Mouse (Mus musculus) heart, embryonic 16.5 days (tissue): Measurements from ENCODE around the gene Lpcat3. TPM values are rescaled to one million over a fixed set of nuclear protein-coding genes. Genes with fewer than 3 reads are reported as not detected.

Experiments used
- ATAC-seq: fragments of 200-750 bp; cut with Nextera tagmentation; replicated peaks from 2 replicates; pipeline ENCODE4 v1.8.0; 2017; ENCODE audit warnings: moderate number of reproducible peaks; ENCODE audit not compliant: insufficient read depth, low FRiP score; ENCODE audit errors: extremely low read depth
- H3K27ac ChIP-seq: fragments of 300-500 bp; sonication (generic); 2 replicates; pipeline ENCODE4 v1.5.1; 2014; ENCODE audit warnings: mild to moderate bottlenecking, low read length, control low read depth, moderate library complexity
- H3K27me3 ChIP-seq: fragments of 300-500 bp; sonication (generic); 2 replicates; pipeline ENCODE4 v1.6.1; 2014; ENCODE audit warnings: low read length, mixed read lengths; ENCODE audit not compliant: control insufficient read depth, insufficient read depth
- H3K36me3 ChIP-seq: fragments of 300-500 bp; sonication (generic); 2 replicates; pipeline ENCODE4 v1.6.1; 2014; ENCODE audit not compliant: control insufficient read depth, insufficient read depth
- H3K4me1 ChIP-seq: fragments of 300-500 bp; sonication (generic); 2 replicates; pipeline ENCODE4 v1.6.1; 2014; ENCODE audit warnings: low read length, mixed read lengths; ENCODE audit not compliant: control insufficient read depth, insufficient read depth
- H3K4me2 ChIP-seq: fragments of 300-500 bp; sonication (generic); 2 replicates; pipeline ENCODE4 v1.6.1; 2014; ENCODE audit warnings: low read depth, mild to moderate bottlenecking, control low read depth, low read length
- H3K4me3 ChIP-seq: fragments of 300-500 bp; sonication (generic); 2 replicates; pipeline ENCODE4 v1.5.1; 2014; ENCODE audit warnings: mild to moderate bottlenecking, control low read depth, low read length
- H3K9ac ChIP-seq: fragments of 300-500 bp; sonication (generic); 2 replicates; pipeline ENCODE4 v1.6.1; 2014; ENCODE audit warnings: low read length, control low read depth
- H3K9me3 ChIP-seq: fragments of 300-500 bp; sonication (generic); replicated peaks from 2 replicates; pipeline ENCODE4 v1.6.1; 2016; ENCODE audit warnings: low read length; ENCODE audit not compliant: control insufficient read depth
- WGBS: fragments of 180-500 bp; shearing (Covaris S2); extraction: QIAGEN DNeasy Blood & Tissue Kit; methylation state at CpG from one replicate; pipeline ENCODE4 v1.1.7; 2014; 5-methylcytosine and 5-hydroxymethylcytosine counted together
- polyA plus RNA-seq: library from polyadenylated mRNA; unstranded; fragments of >200 nt; fragmentation: Nextera tagmentation; extraction: Ambion mirVana; gene quantifications from 2 replicates; pipeline ENCODE4 v1.2.1, GENCODE M21; 2015

Gene Lpcat3
- polyA plus RNA-seq, 1 experiment from 2014 or later: 54.2 TPM

DNA sequence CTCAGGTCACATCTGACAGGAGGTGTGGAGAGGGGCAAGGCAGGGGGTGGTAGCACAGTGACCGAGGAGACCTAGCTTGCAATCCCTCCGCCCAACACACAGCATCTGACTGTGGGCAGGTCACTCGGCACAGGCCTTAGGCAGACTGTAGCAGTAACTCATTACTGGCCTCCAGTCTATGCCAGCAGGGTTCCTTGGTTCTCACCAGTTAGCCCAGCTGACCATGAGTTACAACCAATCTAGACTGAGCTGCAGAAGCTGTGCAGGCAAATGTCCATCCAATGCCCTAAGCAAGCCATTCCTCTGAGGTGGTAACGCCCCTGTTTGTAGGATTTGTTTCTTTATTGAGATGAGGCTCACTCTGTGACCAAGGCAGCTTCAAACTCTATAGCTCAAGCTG lies 36.5 kb downstream of the Lpcat3 start:
- Histone ChIP-seq H3K4me2 (no peak overlapping the region), H3K4me3 (no peak overlapping the region), H3K27me3 (no peaks in the 10 kb centered on the region), H3K27ac (no peak overlapping the region), H3K36me3 (peaks cover 18% of the 10 kb centered on the region), H3K9ac (no peak overlapping the region), H3K4me1 (peaks cover 14% of the 10 kb centered on the region), H3K9me3 (no peaks in the 10 kb centered on the region)
- 87% methylated on average over 4 of the region's 4 CpGs for WGBS
- no peak for ATAC-seq

DNA sequence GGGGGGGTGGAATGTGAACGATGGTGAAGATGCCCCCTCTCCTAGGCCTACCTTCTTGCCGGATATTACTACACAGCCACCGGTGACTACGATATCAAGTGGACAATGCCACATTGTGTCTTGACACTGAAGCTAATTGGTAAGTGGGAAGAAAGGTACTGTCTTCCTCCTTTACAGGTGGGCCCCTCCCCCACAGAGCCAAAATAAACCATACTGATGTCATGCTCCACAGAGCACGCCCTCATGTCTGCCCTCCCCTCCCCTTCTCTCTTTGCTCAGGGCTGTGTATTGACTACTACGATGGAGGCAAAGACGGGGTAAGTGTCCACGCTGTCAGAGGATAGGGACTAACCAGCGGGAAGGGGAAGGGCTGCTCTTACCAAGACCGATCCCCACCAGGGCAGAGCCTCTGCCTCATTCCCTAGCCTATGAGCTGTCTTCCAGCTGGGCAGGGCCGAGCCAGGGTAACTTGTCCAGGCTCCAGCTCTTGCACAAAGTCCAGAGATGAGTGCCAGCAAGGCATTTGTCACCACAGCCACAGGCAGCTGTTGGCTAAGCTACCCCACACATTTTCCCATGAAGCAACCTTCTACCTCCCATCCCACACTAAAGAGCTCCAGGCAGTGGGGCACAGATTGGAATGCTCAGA lies 37.3 kb downstream of the Lpcat3 start:
- WGBS: 76% methylated on average over 11 of the region's 11 CpGs
- Histone ChIP-seq H3K9me3 (no peaks in the 10 kb centered on the region), H3K9ac (no peak overlapping the region; the same call in 1 of the 2 replicates), H3K4me1 (peaks cover 9% of the 10 kb centered on the region), H3K4me2 (no peak overlapping the region), H3K27ac (peak overlapping the region; percentile 55), H3K4me3 (no peak overlapping the region), H3K36me3 (peaks cover 26% of the 10 kb centered on the region), H3K27me3 (no peaks in the 10 kb centered on the region)
- peak; percentile 23; the same call in 1 of the 2 replicates for ATAC-seq

DNA sequence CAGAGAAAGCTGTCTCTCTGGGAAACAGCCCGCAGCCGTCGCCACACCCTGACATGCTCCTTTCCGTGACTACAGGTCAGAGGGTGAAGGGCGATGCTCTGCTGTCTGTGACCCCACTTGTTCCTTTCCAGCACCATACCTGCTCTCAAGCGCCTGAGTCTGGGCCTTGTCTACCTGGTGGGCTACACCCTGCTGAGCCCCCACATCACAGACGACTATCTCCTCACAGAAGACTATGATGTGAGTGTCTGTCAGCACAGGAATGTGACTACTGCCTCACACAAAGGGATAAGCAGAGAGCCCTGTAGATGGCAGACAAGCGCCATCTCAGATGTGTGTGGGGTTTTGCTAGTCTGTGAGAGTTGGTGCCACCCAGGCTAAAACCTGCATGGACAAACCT lies 38.5 kb downstream of the Lpcat3 start:
- Histone ChIP-seq H3K9me3 (no peaks in the 10 kb centered on the region), H3K27me3 (no peaks in the 10 kb centered on the region), H3K27ac (no peak overlapping the region), H3K9ac (no peak overlapping the region), H3K4me3 (no peak overlapping the region), H3K36me3 (peaks cover 31% of the 10 kb centered on the region), H3K4me2 (no peak overlapping the region), H3K4me1 (peaks cover 9% of the 10 kb centered on the region)
- no peak for ATAC-seq
- WGBS: 73% methylated on average over 8 of the region's 8 CpGs

DNA sequence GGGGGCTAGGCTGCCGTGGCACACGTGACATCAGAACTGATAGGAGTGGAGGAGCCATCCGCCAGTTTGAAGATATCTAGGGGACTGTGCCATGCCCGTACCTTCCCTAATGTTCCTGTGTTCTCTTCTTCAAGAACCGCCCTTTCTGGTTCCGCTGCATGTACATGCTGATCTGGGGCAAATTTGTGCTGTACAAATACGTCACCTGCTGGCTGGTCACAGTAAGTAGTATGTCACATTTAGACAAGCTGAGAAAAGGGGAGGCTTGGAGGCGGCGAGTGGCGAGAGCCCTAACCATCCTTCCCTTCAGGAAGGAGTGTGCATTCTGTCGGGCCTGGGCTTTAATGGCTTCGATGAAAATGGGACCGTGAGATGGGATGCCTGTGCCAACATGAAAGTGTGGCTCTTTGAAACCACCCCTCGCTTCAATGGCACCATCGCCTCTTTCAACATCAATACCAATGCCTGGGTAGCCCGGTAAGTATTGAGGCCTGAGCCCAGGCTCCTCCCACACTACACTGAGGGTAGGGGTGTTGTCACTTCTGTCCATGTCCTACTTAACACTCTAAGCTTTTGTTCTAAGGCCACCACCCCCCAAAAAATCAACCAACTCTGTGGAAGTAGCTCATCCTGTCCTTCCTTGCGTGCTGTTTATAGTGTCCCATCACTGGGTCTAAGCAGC lies 39.4 kb downstream of the Lpcat3 start:
- no peak overlapping the region for H3K4me2 ChIP-seq
- no peak overlapping the region for H3K9ac ChIP-seq
- H3K27ac ChIP-seq: no peak overlapping the region
- no peak for ATAC-seq
- peaks cover 9% of the 10 kb centered on the region for H3K4me1 ChIP-seq
- WGBS: 90% methylated on average over 17 of the region's 17 CpGs
- no peaks in the 10 kb centered on the region for H3K9me3 ChIP-seq
- H3K27me3 ChIP-seq: no peaks in the 10 kb centered on the region
- no peak overlapping the region for H3K4me3 ChIP-seq
- H3K36me3 ChIP-seq: peaks cover 31% of the 10 kb centered on the region

DNA sequence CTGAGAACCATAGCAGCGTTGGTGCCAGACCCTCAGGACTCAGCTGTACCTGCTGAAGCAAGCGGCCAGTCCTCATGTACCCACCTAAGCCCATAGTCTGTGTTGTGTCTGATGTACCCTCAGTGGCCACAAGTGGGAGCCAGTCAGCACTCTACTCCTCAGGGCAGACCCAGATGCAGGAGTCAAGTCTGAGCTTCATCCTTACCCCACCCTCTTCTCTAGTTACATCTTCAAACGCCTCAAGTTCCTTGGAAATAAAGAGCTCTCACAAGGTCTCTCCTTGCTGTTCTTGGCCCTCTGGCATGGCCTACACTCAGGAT lies 39.9 kb downstream of the Lpcat3 start:
- no peaks in the 10 kb centered on the region for H3K9me3 ChIP-seq
- WGBS: 50% methylated on average over 3 of the region's 3 CpGs
- no peak overlapping the region for H3K9ac ChIP-seq
- H3K4me2 ChIP-seq: no peak overlapping the region
- H3K4me1 ChIP-seq: peaks cover 9% of the 10 kb centered on the region
- peak; percentile 68 for ATAC-seq
- no peaks in the 10 kb centered on the region for H3K27me3 ChIP-seq
- H3K4me3 ChIP-seq: no peak overlapping the region
- H3K27ac ChIP-seq: no peak overlapping the region
- peaks cover 31% of the 10 kb centered on the region for H3K36me3 ChIP-seq

DNA sequence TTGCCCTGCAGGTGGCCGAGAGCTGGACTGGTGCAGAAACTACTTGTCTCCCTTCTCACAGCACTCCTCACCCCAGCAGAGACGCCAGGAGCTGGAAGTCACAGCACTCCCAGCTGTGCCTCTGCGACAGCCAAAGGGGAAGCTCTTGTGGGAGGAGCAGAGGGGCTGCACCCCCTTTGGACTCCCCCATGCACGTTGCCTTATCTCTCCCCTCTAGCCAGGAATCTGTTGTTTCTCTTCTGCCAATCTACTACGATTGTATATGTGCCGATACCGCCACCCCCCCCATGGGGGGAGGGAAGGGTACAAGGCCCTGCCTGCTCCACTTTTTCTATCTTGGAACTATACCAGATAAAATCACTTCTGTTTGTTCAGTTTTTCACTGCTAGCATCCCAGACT lies 41.0 kb downstream of the Lpcat3 start:
- H3K9ac ChIP-seq: no peak overlapping the region
- no peak overlapping the region for H3K4me3 ChIP-seq
- H3K4me2 ChIP-seq: no peak overlapping the region
- peaks cover 9% of the 10 kb centered on the region for H3K4me1 ChIP-seq
- WGBS: 62% methylated on average over 7 of the region's 7 CpGs
- H3K9me3 ChIP-seq: no peaks in the 10 kb centered on the region
- H3K27ac ChIP-seq: no peak overlapping the region
- H3K36me3 ChIP-seq: peaks cover 35% of the 10 kb centered on the region
- no peaks in the 10 kb centered on the region for H3K27me3 ChIP-seq
- ATAC-seq: no peak

DNA sequence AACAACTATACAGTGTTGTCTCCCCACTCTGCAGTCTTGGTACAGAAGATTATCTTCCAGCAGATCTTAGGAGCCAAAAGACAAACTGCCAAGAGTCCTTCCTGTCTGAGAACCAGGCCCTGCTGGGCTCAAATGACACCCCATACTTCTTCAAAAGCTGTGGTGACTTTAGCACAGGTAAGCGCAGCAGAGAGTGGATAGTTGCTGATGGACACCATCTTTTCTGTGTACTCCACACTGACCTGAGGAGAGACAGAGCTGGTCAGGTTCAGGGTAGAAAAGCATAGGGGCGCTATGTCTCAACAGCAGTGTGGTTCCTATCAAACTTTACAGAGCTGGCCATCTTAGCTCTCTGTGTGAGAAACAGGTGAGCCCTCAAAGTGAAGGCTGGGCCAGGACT lies 41.6 kb downstream of the Lpcat3 start:
- ATAC-seq: no peak
- H3K27ac ChIP-seq: no peak overlapping the region
- no peak overlapping the region for H3K9ac ChIP-seq
- peaks cover 9% of the 10 kb centered on the region for H3K4me1 ChIP-seq
- WGBS: 91% methylated on average over 2 of the region's 2 CpGs
- H3K27me3 ChIP-seq: no peaks in the 10 kb centered on the region
- no peaks in the 10 kb centered on the region for H3K9me3 ChIP-seq
- H3K4me3 ChIP-seq: no peak overlapping the region
- H3K4me2 ChIP-seq: no peak overlapping the region
- peaks cover 35% of the 10 kb centered on the region for H3K36me3 ChIP-seq

DNA sequence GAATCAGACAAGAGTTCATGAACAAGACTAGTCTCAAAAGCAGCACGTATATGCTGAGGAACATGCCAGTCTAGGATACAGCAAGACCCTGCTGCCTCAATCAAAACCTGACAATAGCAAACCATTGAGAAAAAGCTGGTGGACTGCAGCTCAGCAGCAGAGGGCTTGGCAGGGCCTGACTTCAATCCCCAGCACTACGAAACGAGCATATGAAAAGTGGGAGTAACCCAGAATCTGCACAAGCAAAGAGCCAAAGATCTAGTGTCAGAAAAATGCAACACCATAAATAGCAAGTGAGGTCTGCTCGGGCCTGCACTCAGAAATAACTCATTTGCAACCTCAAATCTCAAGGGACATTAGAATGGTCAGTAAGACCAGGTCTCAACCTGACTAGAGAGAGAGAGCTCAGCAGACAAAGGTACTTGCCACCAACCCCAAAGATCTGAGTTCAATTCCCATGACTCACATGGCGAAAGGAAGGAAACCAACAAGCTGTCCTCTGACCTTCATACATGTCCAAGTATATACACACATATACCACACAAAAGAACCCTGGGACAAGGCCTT lies 43.3 kb downstream of the Lpcat3 start:
- H3K4me1 ChIP-seq: peaks cover 14% of the 10 kb centered on the region
- no peak overlapping the region for H3K27ac ChIP-seq
- no peak overlapping the region for H3K9ac ChIP-seq
- WGBS: 68% methylated on average over 5 of the region's 5 CpGs
- H3K27me3 ChIP-seq: no peaks in the 10 kb centered on the region
- no peaks in the 10 kb centered on the region for H3K9me3 ChIP-seq
- peaks cover 35% of the 10 kb centered on the region for H3K36me3 ChIP-seq
- ATAC-seq: no peak
- no peak overlapping the region for H3K4me3 ChIP-seq
- no peak overlapping the region for H3K4me2 ChIP-seq

DNA sequence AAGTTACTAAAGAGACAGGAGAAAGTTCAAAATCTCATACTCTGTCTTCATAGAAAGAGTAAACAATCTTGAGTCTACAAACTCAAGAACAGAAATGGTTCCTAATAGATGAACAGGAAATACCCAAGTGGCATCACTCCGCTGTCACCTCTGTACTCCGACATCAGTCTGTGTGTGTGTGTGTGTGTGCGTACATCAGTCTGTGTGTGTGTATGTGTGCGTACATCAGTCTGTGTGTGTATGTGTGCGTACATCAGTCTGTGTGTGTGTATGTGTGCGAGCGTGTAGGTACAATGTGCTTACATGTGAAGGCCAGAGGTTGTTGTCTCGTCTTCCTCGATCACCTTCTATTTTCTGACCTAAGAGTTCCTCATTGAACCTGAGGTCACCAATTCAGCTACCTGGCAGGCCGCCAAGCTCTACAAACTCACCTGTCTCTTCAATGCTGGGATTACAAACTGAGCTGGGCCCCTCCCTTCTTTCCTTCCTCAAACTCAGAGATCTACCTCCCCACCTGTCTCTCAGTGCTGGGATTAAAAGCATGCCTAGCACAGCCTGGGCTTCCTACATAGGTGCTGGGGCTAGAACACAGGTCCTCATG lies 45.6 kb downstream of the Lpcat3 start:
- Histone ChIP-seq H3K9ac (no peak overlapping the region), H3K9me3 (no peaks in the 10 kb centered on the region), H3K4me3 (no peak overlapping the region), H3K36me3 (peaks cover 25% of the 10 kb centered on the region), H3K4me2 (no peak overlapping the region), H3K27ac (no peak overlapping the region), H3K4me1 (peaks cover 20% of the 10 kb centered on the region), H3K27me3 (no peaks in the 10 kb centered on the region)
- WGBS: 91% methylated on average over 10 of the region's 10 CpGs
- ATAC-seq: no peak
